Mouse (Mus musculus) embryo, embryonic 10 days (tissue): ENCODE results near the gene Glis3.
A peak's percentile ranks its signal among the peaks of the same experiment; 100 is the strongest.

Experiments
- DNase-seq: peaks from one replicate; pipeline ENCODE4 v3.0.0-alpha.2; 2015; ENCODE audit warnings: low spot score

The Glis3 gene

GRCm38 (mm10) chr19:28591736-28592477, 88.0 kb downstream of the Glis3 start:
- no peak for DNase-seq

GRCm38 (mm10) chr19:28580499-28580898, 99.4 kb downstream of the Glis3 start:
- no peak for DNase-seq

GRCm38 (mm10) chr19:28579724-28580375, 100.0 kb downstream of the Glis3 start:
- peak; percentile 61 for DNase-seq

- no peak for DNase-seq
These were observed 102.9 kb downstream of the Glis3 start for GRCm38 (mm10) chr19:28577023-28577422.

- no peak for DNase-seq
These were observed 103.3 kb downstream of the Glis3 start for GRCm38 (mm10) chr19:28576619-28577018.

GRCm38 (mm10) chr19:28573641-28574040, 106.2 kb downstream of the Glis3 start:
- DNase-seq: no peak

- DNase-seq: no peak
These were observed 110.0 kb downstream of the Glis3 start for GRCm38 (mm10) chr19:28569856-28570255.

GRCm38 (mm10) chr19:28567100-28567499, 112.8 kb downstream of the Glis3 start:
- DNase-seq: no peak

GRCm38 (mm10) chr19:28566554-28566953, 113.3 kb downstream of the Glis3 start:
- DNase-seq: no peak

GRCm38 (mm10) chr19:28561697-28562002, 118.2 kb downstream of the Glis3 start:
- no peak for DNase-seq

- DNase-seq: peak; percentile 69
These were observed 118.8 kb downstream of the Glis3 start for GRCm38 (mm10) chr19:28560801-28561696.

- no peak for DNase-seq
These were observed 120.0 kb downstream of the Glis3 start for GRCm38 (mm10) chr19:28559836-28560235.

GRCm38 (mm10) chr19:28559400-28559799, 120.5 kb downstream of the Glis3 start:
- no peak for DNase-seq

- no peak for DNase-seq
These were observed 121.2 kb downstream of the Glis3 start for GRCm38 (mm10) chr19:28558661-28559060.

- DNase-seq: peak; percentile 36
These were observed 122.1 kb downstream of the Glis3 start for GRCm38 (mm10) chr19:28557559-28558328.

GRCm38 (mm10) chr19:28555181-28555929, 124.5 kb downstream of the Glis3 start:
- no peak for DNase-seq

- no peak for DNase-seq
These were observed 129.3 kb downstream of the Glis3 start for GRCm38 (mm10) chr19:28550611-28551010.

GRCm38 (mm10) chr19:28546933-28547332, 132.9 kb downstream of the Glis3 start:
- no peak for DNase-seq

GRCm38 (mm10) chr19:28545493-28545892, 134.4 kb downstream of the Glis3 start:
- DNase-seq: no peak

- no peak for DNase-seq
These were observed 141.1 kb downstream of the Glis3 start for GRCm38 (mm10) chr19:28538813-28539212.

GRCm38 (mm10) chr19:28534964-28535363, 144.9 kb downstream of the Glis3 start:
- no peak for DNase-seq
